Mouse (Mus musculus): Measurements from ENCODE around the gene Hoxd12. TPM values are rescaled to one million over a fixed set of nuclear protein-coding genes. Genes with fewer than 3 reads are reported as not detected.

The Hoxd12 gene
- polyA plus RNA-seq, 1 experiment from 2014 or later = not detected

DNA sequence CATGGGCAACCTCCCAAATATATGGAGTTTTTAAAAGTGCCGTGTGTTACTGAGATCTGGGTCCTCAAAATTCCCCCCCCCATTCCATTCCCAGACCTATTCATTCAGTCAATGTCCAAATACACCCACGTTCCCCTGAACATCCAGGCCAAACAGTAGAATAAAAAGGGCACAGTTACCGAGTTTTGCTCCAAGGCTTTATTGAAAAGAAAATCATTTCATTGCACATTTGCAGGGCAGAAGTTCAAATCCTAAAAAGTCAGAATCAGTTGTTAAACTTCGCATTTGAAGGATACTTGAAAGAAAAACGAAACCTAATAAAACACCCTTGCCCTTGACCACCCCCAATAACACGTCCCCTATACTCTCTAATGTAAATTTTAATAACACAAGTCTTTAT, 28.0 kb downstream of the Hoxd12 start:
- H3K27me3 ChIP-seq = peaks cover 89% of the 10 kb centered on the region
- H3K9me3 ChIP-seq (replicated peaks) = no peaks in the 10 kb centered on the region
- ATAC-seq (ENCODE audit: low FRiP score) = no peak
- WGBS = 14% methylated on average over 6 of the region's 6 CpGs
- no peak overlapping the region for H3K4me2 ChIP-seq (replicated peaks)
- no peak overlapping the region for H3K4me3 ChIP-seq
- no peak overlapping the region for H3K9ac ChIP-seq
- H3K27ac ChIP-seq = no peak overlapping the region
- peaks cover 18% of the 10 kb centered on the region for H3K4me1 ChIP-seq
- no peaks in the 10 kb centered on the region for H3K36me3 ChIP-seq

DNA sequence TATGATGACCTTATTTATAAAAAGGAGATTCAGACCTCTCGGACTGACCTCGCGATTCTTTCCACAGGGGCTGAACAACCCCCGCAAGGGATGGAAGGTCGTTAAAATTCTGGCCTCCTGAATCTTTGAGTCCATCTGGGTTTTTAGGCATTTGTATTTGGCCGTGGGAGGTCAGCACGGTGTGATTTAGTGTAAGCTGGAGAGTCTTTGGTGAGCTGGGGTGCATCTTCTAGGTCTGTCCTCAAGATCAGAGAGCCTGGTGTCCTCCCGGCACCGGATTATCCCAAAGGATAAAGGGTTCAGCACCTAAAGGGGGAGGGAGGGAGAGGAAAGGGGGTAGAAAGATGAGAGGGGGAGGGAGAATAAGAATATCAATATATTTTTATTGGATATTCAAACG, 28.5 kb downstream of the Hoxd12 start:
- Histone ChIP-seq H3K9ac (no peak overlapping the region), H3K4me2 (replicated peaks) (no peak overlapping the region), H3K4me1 (peaks cover 13% of the 10 kb centered on the region), H3K27me3 (peaks cover 89% of the 10 kb centered on the region), H3K4me3 (no peak overlapping the region), H3K36me3 (no peaks in the 10 kb centered on the region), H3K27ac (no peak overlapping the region), H3K9me3 (replicated peaks) (no peaks in the 10 kb centered on the region)
- 4% methylated on average over 10 of the region's 10 CpGs for WGBS
- ATAC-seq (ENCODE audit: low FRiP score) = no peak

DNA sequence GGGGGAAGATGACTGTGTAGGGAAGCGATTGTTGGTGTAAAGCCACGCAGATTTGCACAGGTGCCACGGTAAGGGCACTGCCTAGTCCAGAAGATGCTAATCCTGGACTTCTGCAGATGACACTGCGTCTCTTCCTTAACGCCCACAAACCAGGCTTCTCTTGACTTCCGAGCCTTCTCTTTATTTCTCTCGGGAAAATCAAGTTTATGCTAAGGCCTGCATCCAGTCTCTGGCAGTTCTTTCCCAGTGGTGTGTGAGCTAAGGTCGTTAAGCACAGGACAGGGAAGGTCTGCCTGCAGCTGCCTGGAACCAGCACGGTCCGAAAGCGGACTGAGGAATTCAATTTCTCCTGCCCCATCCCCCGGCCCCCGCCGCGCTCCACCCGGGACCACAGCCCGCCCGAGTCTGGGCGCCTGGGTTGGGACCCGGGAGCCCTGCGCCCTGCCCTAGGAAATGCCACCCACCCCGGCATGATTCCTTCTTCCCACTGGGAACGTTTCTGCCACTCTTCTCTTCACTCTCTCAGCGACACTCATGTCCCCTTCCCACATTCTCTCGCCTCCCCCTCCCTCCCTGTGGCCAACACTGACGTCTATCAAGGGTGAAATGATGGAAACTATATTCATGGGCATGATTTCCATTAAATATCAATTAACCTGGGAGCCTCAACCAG, 29.0 kb downstream of the Hoxd12 start:
- WGBS = under 1% methylated on average over 26 of the region's 26 CpGs
- H3K27me3 ChIP-seq = peaks cover 89% of the 10 kb centered on the region
- no peak overlapping the region for H3K27ac ChIP-seq
- no peak for ATAC-seq (ENCODE audit: low FRiP score)
- no peaks in the 10 kb centered on the region for H3K9me3 ChIP-seq (replicated peaks)
- no peak overlapping the region for H3K4me2 ChIP-seq (replicated peaks)
- H3K9ac ChIP-seq = no peak overlapping the region
- no peak overlapping the region for H3K4me3 ChIP-seq
- H3K4me1 ChIP-seq = peaks cover 11% of the 10 kb centered on the region
- H3K36me3 ChIP-seq = no peaks in the 10 kb centered on the region

DNA sequence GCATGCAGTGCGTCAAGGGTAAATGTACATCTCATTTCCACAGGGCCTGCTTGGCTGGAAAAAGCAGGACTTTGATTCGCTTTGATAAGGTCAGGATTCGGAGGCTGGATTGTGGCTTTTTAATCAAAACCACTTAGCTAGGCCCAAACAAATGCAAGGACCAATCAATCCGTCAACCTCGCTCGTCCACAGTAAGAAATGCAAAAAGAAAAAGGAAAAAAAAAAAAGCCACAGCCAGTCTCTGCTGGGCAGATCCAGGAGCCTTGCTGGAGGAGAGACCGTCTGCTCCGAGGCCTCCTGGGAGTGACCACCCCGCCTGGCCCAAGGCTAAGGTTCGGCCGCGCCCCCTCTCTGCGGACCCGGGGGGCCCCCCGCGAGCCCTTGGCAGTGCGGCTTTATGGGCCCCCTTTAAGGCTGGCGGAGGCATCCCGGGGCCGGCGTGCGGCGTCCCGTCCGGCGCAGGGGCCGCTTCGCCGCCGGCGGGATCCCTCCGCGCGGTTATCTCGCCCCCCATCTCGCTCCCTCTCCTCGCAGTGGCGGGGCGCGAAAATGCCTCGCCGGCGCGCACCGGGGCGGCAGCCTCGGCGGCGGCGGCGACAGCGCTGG, 29.7 kb downstream of the Hoxd12 start, which contains the start of gene Hoxd8:
Gene Hoxd8, plus strand, starts transcription at position 223 of the 606 bp plus-strand sequence.
- Histone ChIP-seq H3K27ac (no peak within 1 kb of the TSS), H3K4me3 (peak within 1 kb of the TSS; percentile 36), H3K36me3 (no peaks in the 10 kb centered on the region), H3K9ac (peak within 1 kb of the TSS; percentile 49; the same call in 1 of the 2 replicates), H3K27me3 (peaks cover 89% of the 10 kb centered on the region), H3K4me2 (replicated peaks) (peak within 1 kb of the TSS; percentile 60), H3K4me1 (peaks cover 11% of the 10 kb centered on the region), H3K9me3 (replicated peaks) (no peaks in the 10 kb centered on the region)
- WGBS = under 1% methylated on average over 35 of the region's 52 CpGs
- no peak; the same call in 1 of the 2 replicates for ATAC-seq (ENCODE audit: low FRiP score)

DNA sequence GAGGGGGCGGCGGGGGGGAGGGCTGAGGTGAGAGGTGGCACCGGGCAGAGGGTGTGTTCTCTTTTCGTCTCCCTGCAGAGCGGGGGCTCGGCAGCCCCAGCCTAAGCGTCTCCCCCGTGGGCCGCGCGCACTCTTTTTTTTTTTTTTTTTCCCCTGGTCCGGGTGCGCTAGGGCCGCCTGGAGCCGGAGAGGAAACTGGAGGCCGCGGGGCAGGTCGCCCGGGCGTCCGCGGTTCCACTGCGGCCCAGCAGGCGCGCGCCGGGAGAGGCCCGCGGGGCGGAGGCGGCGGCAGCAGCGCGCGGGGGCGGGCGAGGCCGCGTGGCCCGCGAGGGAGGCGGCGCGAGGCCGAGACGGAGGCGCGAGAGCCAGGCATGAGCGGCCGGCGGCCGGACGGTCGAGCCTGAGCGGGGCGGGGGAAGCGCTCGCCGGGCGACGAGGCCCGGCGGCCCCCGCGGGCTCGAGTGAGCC, 30.2 kb downstream of the Hoxd12 start:
- WGBS = under 1% methylated on average over 60 of the region's 66 CpGs
- ATAC-seq (ENCODE audit: low FRiP score) = 0 out of 2 replicates have a peak, but pooled peaks have one; percentile 24
- Histone ChIP-seq H3K36me3 (no peaks in the 10 kb centered on the region), H3K9me3 (replicated peaks) (no peaks in the 10 kb centered on the region), H3K27ac (no peak overlapping the region), H3K4me1 (peaks cover 11% of the 10 kb centered on the region), H3K4me3 (peak overlapping the region; percentile 36), H3K9ac (peak overlapping the region; percentile 49; the same call in 1 of the 2 replicates), H3K4me2 (replicated peaks) (peak overlapping the region; percentile 60), H3K27me3 (peaks cover 89% of the 10 kb centered on the region)

DNA sequence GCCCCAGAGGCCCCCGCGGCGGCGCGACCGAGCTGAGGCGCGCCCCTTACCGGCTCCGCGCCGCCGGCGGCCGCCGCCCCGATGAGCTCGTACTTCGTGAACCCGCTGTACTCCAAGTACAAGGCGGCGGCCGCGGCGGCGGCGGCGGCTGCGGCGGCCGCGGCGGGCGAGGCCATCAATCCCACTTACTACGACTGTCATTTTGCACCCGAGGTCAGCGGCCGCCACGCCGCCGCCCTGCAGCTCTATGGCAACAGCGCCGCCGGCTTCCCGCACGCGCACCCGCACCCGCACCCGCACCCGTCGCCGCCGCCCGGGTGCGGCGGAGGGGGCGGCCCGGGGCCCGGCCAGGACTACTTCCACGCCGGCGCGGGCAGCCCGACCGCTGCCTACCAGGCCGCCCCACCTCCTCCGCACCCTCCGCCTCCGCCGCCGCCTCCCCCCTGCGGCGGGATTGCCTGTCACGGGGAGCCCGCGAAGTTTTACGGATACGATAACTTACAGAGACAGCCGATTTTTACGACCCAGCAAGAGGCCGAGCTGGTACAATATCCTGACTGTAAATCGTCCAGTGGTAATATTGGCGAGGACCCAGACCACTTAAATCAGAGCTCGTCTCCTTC, 30.8 kb downstream of the Hoxd12 start:
- H3K4me1 ChIP-seq = peaks cover 11% of the 10 kb centered on the region
- H3K36me3 ChIP-seq = no peaks in the 10 kb centered on the region
- peak overlapping the region; percentile 49; the same call in 1 of the 2 replicates for H3K9ac ChIP-seq
- H3K4me2 ChIP-seq (replicated peaks) = peak overlapping the region; percentile 60
- H3K27me3 ChIP-seq = peaks cover 89% of the 10 kb centered on the region
- ATAC-seq (ENCODE audit: low FRiP score) = peak; percentile 19; the same call in 1 of the 2 replicates
- 1% methylated on average over 62 of the region's 85 CpGs for WGBS
- H3K4me3 ChIP-seq = peak overlapping the region; percentile 36
- H3K9me3 ChIP-seq (replicated peaks) = no peaks in the 10 kb centered on the region
- no peak overlapping the region for H3K27ac ChIP-seq

DNA sequence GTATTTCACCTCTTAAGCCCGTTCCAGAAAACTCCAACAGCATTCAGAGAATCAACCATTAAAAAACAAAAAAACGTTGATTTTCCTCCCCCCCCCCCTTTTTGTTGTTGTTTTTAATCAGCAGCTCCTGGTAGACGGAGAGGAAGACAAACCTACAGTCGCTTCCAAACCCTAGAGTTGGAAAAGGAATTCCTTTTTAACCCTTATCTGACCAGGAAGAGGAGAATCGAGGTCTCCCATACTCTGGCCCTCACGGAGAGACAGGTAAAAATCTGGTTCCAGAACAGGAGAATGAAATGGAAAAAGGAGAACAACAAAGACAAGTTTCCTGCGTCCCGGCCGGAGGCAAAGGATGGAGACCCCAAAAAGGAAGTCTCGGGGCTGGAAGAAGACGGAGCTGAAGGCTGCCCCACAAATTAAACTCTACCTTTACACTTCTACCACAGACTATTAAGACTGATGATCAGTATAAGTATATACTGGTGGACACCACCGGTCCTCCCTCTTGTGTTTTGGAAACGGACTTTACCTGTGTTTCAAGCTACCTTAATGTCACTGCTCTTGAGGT, 31.7 kb downstream of the Hoxd12 start:
- Histone ChIP-seq H3K4me3 (no peak overlapping the region), H3K9ac (no peak overlapping the region), H3K9me3 (replicated peaks) (no peaks in the 10 kb centered on the region), H3K4me1 (peaks cover 11% of the 10 kb centered on the region), H3K27me3 (peaks cover 89% of the 10 kb centered on the region), H3K36me3 (no peaks in the 10 kb centered on the region), H3K4me2 (replicated peaks) (no peak overlapping the region), H3K27ac (no peak overlapping the region)
- 2% methylated on average over 13 of the region's 13 CpGs for WGBS
- ATAC-seq (ENCODE audit: low FRiP score) = no peak

DNA sequence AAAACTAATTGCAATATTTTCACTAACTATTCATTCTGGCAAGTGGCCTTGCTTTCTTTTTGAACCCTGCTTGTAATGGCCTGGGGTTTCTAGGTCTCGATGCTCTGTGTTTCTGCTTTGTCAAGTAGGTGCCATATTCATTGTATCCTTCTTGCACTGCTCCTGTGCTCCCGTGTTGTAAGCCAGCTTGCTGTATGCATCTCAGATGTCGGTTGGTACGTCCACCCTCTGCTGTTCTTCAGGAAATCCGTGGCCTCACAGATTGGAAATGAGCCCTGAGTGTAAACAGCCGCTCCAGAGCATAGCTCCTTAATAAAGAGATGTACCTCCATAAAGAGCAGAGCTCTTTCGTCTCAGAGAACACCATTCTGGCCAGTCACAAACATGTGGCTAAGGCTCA, 32.8 kb downstream of the Hoxd12 start:
- 6% methylated on average over 7 of the region's 7 CpGs for WGBS
- no peak overlapping the region for H3K4me3 ChIP-seq
- ATAC-seq (ENCODE audit: low FRiP score) = no peak
- H3K36me3 ChIP-seq = no peaks in the 10 kb centered on the region
- H3K9me3 ChIP-seq (replicated peaks) = no peaks in the 10 kb centered on the region
- no peak overlapping the region for H3K4me2 ChIP-seq (replicated peaks)
- H3K27ac ChIP-seq = no peak overlapping the region
- peaks cover 91% of the 10 kb centered on the region for H3K27me3 ChIP-seq
- H3K4me1 ChIP-seq = peaks cover 18% of the 10 kb centered on the region
- no peak overlapping the region for H3K9ac ChIP-seq

DNA sequence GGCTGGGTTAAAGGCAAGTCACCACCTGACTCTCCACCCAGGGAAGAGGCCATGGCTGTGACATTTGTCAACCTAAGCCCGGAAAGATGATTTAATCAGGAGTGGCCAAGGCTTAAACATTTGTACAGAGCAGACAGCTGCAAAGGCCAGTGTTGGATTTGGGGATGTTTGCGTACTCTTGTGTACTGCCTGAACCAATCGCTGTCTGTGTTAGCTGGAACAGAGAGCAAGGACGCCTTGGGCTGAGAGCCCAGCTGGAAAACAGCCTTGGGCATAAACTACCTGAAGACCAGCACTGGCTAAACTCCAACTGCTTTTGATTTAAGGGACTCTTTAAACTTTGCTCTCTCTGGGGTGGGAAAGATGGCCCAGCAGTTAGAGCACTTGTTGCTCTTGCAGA, 33.9 kb downstream of the Hoxd12 start:
- H3K4me3 ChIP-seq = no peak overlapping the region
- H3K4me2 ChIP-seq (replicated peaks) = no peak overlapping the region
- ATAC-seq (ENCODE audit: low FRiP score) = no peak
- no peaks in the 10 kb centered on the region for H3K36me3 ChIP-seq
- H3K9me3 ChIP-seq (replicated peaks) = no peaks in the 10 kb centered on the region
- 7% methylated on average over 4 of the region's 4 CpGs for WGBS
- peaks cover 92% of the 10 kb centered on the region for H3K27me3 ChIP-seq
- no peak overlapping the region for H3K9ac ChIP-seq
- H3K27ac ChIP-seq = no peak overlapping the region
- H3K4me1 ChIP-seq = peaks cover 18% of the 10 kb centered on the region

DNA sequence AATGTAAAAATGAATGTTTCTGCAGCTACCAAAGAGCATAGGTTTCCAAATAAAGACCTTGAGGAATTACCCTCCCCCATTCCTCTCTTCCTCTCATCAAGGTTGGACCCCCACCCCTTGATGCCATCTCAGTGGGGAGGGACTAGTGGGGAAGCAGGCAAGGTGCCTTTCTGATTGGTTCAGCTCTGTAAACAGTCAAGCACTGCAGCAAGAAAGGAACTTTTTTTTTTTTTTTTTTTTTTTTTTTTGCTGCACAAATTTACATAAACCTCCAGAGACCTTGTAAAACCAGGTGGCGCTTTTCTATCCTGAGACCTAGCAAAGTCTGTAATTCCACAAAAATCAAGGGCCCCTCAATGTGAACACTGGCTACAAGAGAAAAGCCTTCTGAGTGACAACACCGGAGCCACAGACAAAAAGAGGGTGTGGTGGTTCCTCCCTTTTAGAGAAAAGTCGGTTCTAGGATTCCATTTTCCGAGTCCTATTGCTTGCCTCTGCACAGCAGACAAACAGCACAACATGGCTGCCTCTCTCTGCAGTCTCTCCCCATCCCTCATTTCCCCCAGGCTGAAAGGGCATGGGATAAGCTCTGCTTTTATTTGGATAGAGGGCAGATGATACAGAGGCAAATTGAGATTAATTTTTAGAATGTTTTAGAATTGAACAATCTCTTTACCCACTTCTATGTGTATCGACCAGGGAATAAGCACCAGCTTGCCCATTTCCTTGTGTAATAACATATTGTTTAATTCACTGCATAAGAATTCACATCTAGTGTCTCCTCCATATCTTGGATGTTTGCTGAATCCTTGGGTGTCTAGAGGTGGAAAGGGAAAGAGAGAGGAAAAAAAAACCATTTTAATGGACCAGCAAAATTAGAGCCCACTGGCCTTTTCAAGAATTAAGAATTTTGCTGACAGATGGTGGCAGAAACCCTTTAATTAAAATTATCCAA, 34.9 kb downstream of the Hoxd12 start:
- peaks cover 16% of the 10 kb centered on the region for H3K4me1 ChIP-seq
- ATAC-seq (ENCODE audit: low FRiP score) = no peak
- no peaks in the 10 kb centered on the region for H3K9me3 ChIP-seq (replicated peaks)
- H3K4me2 ChIP-seq (replicated peaks) = no peak overlapping the region
- no peak overlapping the region for H3K4me3 ChIP-seq
- no peak overlapping the region for H3K27ac ChIP-seq
- peaks cover 90% of the 10 kb centered on the region for H3K27me3 ChIP-seq
- no peak overlapping the region for H3K9ac ChIP-seq
- no peaks in the 10 kb centered on the region for H3K36me3 ChIP-seq
- WGBS = 6% methylated on average over 5 of the region's 5 CpGs

DNA sequence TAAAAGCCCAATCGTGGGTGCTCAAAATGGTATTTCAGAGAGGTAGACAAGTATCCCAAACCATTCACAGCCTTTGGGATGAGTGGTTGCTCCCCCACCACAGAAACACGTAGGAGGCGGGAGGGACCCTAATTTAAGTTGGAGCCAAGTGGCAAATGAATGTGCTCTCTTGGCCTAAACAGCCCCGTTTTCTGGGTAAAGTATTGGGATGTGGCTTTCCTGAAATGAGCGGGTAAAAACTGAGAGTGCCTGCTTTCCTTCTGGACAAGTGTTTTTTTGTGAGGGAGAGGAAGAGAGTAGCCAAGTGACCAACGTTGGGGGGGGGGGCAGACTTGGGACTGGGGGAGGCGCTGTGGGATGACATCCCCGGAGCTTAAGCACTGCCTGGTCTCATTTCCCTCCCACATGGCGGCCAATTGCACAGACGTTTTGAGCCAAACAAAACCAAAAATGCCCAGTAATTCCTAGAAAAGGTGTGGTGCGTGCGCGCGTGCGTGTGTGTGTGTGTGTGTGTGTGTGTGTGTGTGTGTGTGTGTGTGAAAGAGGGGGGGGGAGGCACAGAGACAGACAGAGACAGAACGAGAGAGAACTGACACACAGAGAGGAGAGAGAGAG, 36.2 kb downstream of the Hoxd12 start:
- H3K9ac ChIP-seq = no peak overlapping the region
- no peak for ATAC-seq (ENCODE audit: low FRiP score)
- no peak overlapping the region for H3K4me3 ChIP-seq
- H3K27ac ChIP-seq = no peak overlapping the region
- peaks cover 96% of the 10 kb centered on the region for H3K27me3 ChIP-seq
- WGBS = under 1% methylated on average over 16 of the region's 16 CpGs
- H3K4me1 ChIP-seq = peaks cover 11% of the 10 kb centered on the region
- H3K36me3 ChIP-seq = no peaks in the 10 kb centered on the region
- H3K4me2 ChIP-seq (replicated peaks) = no peak overlapping the region
- no peaks in the 10 kb centered on the region for H3K9me3 ChIP-seq (replicated peaks)

All from hindbrain, embryonic 12.5 days (tissue).